Mouse (Mus musculus) cortical plate, adult 2 months (tissue): ENCODE data around the gene Htr1f.

ENCODE experiments used
- CTCF ChIP-seq: fragments of 200-500 bp; IDR thresholded peaks from 2 replicates; pipeline ENCODE4 v1.5.1; 2011; ENCODE audit warnings: mild to moderate bottlenecking, control low read depth, low read length; ENCODE audit not compliant: insufficient read depth; ENCODE audit errors: extremely low read depth
- POLR2A ChIP-seq: fragments of 200-500 bp; IDR thresholded peaks from 2 replicates; pipeline ENCODE4 v1.6.1; 2011; ENCODE audit warnings: mild to moderate bottlenecking, low read length, control low read depth; ENCODE audit not compliant: insufficient read depth; ENCODE audit errors: extremely low read depth

- TF ChIP-seq POLR2A (no peak), CTCF (no peak)
These were observed 35.8 kb downstream of the Htr1f start for GRCm38 (mm10) chr16:65069867-65070266.
